26 mouse cellular contexts compared by ENCODE assay signal in genomic region chr3:134115007-134115406, GRCm38 (mm10).
DNase-seq lines count a peak whose midpoint lies in the region; ATAC-seq and TF ChIP-seq lines count a peak whose summit lies in the region.
"Had no signal": no experiment of that assay in that cellular context is flagged by ENCODE, and none has a peak within 500 bp of the region (broad histone marks: within the 10 kb centered on the region; RNA-seq: fewer than 3 reads in every experiment).

No protein-coding gene starts in this region.

- no peaks in the 10 kb centered on the region for H3K9me3 ChIP-seq in forebrain, embryonic 14.5 days (replicated peaks; ENCODE audit: control insufficient read depth, low read length)
- H3K9me3 ChIP-seq in forebrain, postnatal 0 days (ENCODE audit: low read length): no peaks in the 10 kb centered on the region
- H3K9me3 ChIP-seq in kidney, embryonic 16.5 days (ENCODE audit: low read length): no peaks in the 10 kb centered on the region
- no peaks in the 10 kb centered on the region for H3K9me3 ChIP-seq in neural tube, embryonic 11.5 days (ENCODE audit: control insufficient read depth, low read length)
- no peaks in the 10 kb centered on the region for H3K9me3 ChIP-seq in neural tube, embryonic 15.5 days (replicated peaks)
- H3K9me3 ChIP-seq: embryonic facial prominence, embryonic 12.5 days; embryonic facial prominence, embryonic 15.5 days; heart, embryonic 12.5 days; heart, embryonic 15.5 days; hindbrain, embryonic 10.5 days had no signal

- no peak for TF ChIP-seq CTCF in forebrain, postnatal 0 days (IDR thresholded peaks at IDR 0.05; ENCODE audit: low read depth)

- H3K9ac ChIP-seq in forebrain, embryonic 14.5 days (ENCODE audit: low read length): no peak overlapping the region
- H3K9ac ChIP-seq in forebrain, postnatal 0 days: no peak overlapping the region
- no peak overlapping the region for H3K9ac ChIP-seq in kidney, embryonic 16.5 days (replicated peaks; ENCODE audit: low read length)
- H3K9ac ChIP-seq in neural tube, embryonic 11.5 days (ENCODE audit: low read length): no peak overlapping the region
- H3K9ac ChIP-seq in neural tube, embryonic 15.5 days (replicated peaks): no peak overlapping the region
- H3K9ac ChIP-seq: embryonic facial prominence, embryonic 12.5 days; embryonic facial prominence, embryonic 15.5 days; heart, embryonic 12.5 days; heart, embryonic 15.5 days had no signal

- WGBS in forebrain, embryonic 14.5 days: 94% methylated on average over 4 of the region's 4 CpGs
- 95% methylated on average over 4 of the region's 4 CpGs for WGBS in forebrain, postnatal 0 days
- WGBS in kidney, embryonic 16.5 days: 92% methylated on average over 4 of the region's 4 CpGs
- 94% methylated on average over 4 of the region's 4 CpGs for WGBS in neural tube, embryonic 11.5 days
- WGBS in neural tube, embryonic 15.5 days: 80% methylated on average over 4 of the region's 4 CpGs

- no peak for DNase-seq in forebrain, embryonic 14.5 days (ENCODE audit: low spot score)
- no peak for DNase-seq in forebrain, postnatal 0 days
- no peak for DNase-seq in kidney, adult 18-20 months
- no peak for DNase-seq in neural tube, embryonic 11.5 days (ENCODE audit: low spot score)
- DNase-seq: adrenal gland, adult 2 months; adrenal gland, postnatal 14 days; cerebellum, adult 11 months; cerebellum, adult 2 months; cerebellum, adult 9-11 months; cerebellum, postnatal 25 days; gastrocnemius, postnatal 25 days; heart, adult 18-20 months; heart, postnatal 10 days; heart, postnatal 36 days had no signal

- no peaks in the 10 kb centered on the region for H3K36me3 ChIP-seq in forebrain, embryonic 14.5 days (ENCODE audit: control insufficient read depth, insufficient read depth, low read length)
- H3K36me3 ChIP-seq in forebrain, postnatal 0 days (ENCODE audit: insufficient read depth): no peaks in the 10 kb centered on the region
- no peaks in the 10 kb centered on the region for H3K36me3 ChIP-seq in kidney, embryonic 16.5 days (ENCODE audit: insufficient read depth, low read length)
- no peaks in the 10 kb centered on the region for H3K36me3 ChIP-seq in neural tube, embryonic 11.5 days (ENCODE audit: control insufficient read depth, insufficient read depth, low read length)
- no peaks in the 10 kb centered on the region for H3K36me3 ChIP-seq in neural tube, embryonic 15.5 days
- H3K36me3 ChIP-seq: embryonic facial prominence, embryonic 12.5 days; embryonic facial prominence, embryonic 15.5 days; heart, embryonic 12.5 days; heart, embryonic 15.5 days; hindbrain, embryonic 10.5 days had no signal

- H3K4me3 ChIP-seq in forebrain, embryonic 14.5 days (ENCODE audit: low read depth, low read length): no peak overlapping the region
- H3K4me3 ChIP-seq in forebrain, postnatal 0 days (ENCODE audit: low read depth, low read length): no peak overlapping the region
- H3K4me3 ChIP-seq in kidney, embryonic 16.5 days (ENCODE audit: low read length): no peak overlapping the region
- H3K4me3 ChIP-seq in neural tube, embryonic 11.5 days (ENCODE audit: low read depth, low read length): no peak overlapping the region
- H3K4me3 ChIP-seq in neural tube, embryonic 15.5 days (replicated peaks): no peak overlapping the region
- H3K4me3 ChIP-seq: embryonic facial prominence, embryonic 12.5 days; embryonic facial prominence, embryonic 15.5 days; heart, embryonic 12.5 days; heart, embryonic 15.5 days; hindbrain, embryonic 10.5 days had no signal

- H3K4me1 ChIP-seq in forebrain, embryonic 14.5 days (ENCODE audit: control insufficient read depth, insufficient read depth, low read length): no peaks in the 10 kb centered on the region; the same call in 1 of the 2 replicates
- no peaks in the 10 kb centered on the region for H3K4me1 ChIP-seq in forebrain, postnatal 0 days (ENCODE audit: insufficient read depth)
- H3K4me1 ChIP-seq in kidney, embryonic 16.5 days (ENCODE audit: insufficient read depth, low read length): no peaks in the 10 kb centered on the region
- peaks cover 3% of the 10 kb centered on the region for H3K4me1 ChIP-seq in neural tube, embryonic 11.5 days (ENCODE audit: control insufficient read depth, insufficient read depth, low read length)
- H3K4me1 ChIP-seq in neural tube, embryonic 15.5 days: no peaks in the 10 kb centered on the region; the same call in 1 of the 2 replicates
- H3K4me1 ChIP-seq: embryonic facial prominence, embryonic 12.5 days; embryonic facial prominence, embryonic 15.5 days; heart, embryonic 12.5 days; heart, embryonic 15.5 days had no signal

- H3K4me2 ChIP-seq in forebrain, embryonic 14.5 days (ENCODE audit: low read length): no peak overlapping the region
- no peak overlapping the region for H3K4me2 ChIP-seq in forebrain, postnatal 0 days (ENCODE audit: low read depth)
- no peak overlapping the region for H3K4me2 ChIP-seq in kidney, embryonic 16.5 days (replicated peaks; ENCODE audit: low read depth, low read length)
- no peak overlapping the region for H3K4me2 ChIP-seq in neural tube, embryonic 11.5 days (ENCODE audit: low read depth)
- H3K4me2 ChIP-seq in neural tube, embryonic 15.5 days: no peak overlapping the region
- H3K4me2 ChIP-seq: embryonic facial prominence, embryonic 12.5 days; embryonic facial prominence, embryonic 15.5 days; heart, embryonic 12.5 days; heart, embryonic 15.5 days had no signal

- 0 out of 2 replicates have a peak, but pooled peaks have one; percentile 10 for ATAC-seq in forebrain, embryonic 14.5 days
- ATAC-seq in forebrain, postnatal 0 days: no peak
- peak; percentile 39; the same call in 1 of the 2 replicates for ATAC-seq in kidney, embryonic 16.5 days (ENCODE audit: low FRiP score, low TSS enrichment)
- peak; percentile 51; the same call in 1 of the 2 replicates for ATAC-seq in neural tube, embryonic 11.5 days (ENCODE audit: insufficient read depth, low FRiP score, low TSS enrichment)
- no peak for ATAC-seq in neural tube, embryonic 15.5 days (ENCODE audit: low FRiP score)
- ATAC-seq in erythroid progenitor cell, adult 5-6 weeks (replicated peaks; ENCODE audit: low FRiP score, poor library complexity, severe bottlenecking): no peak
- ATAC-seq: CD4-positive, CD25-positive, alpha-beta regulatory T cell, adult 4 months; hindbrain, embryonic 16.5 days; inflammation-experienced regulatory T-cells, adult 6 months; intestine, embryonic 16.5 days had no signal

- no peaks in the 10 kb centered on the region for H3K27me3 ChIP-seq in forebrain, embryonic 14.5 days (replicated peaks; ENCODE audit: control insufficient read depth, insufficient read depth, low read length)
- no peaks in the 10 kb centered on the region for H3K27me3 ChIP-seq in forebrain, postnatal 0 days (ENCODE audit: insufficient read depth, low read length)
- H3K27me3 ChIP-seq in kidney, embryonic 16.5 days (ENCODE audit: insufficient read depth, low read length): no peaks in the 10 kb centered on the region
- no peaks in the 10 kb centered on the region for H3K27me3 ChIP-seq in neural tube, embryonic 11.5 days (ENCODE audit: control insufficient read depth, insufficient read depth, low read length)
- no peaks in the 10 kb centered on the region for H3K27me3 ChIP-seq in neural tube, embryonic 15.5 days (replicated peaks)
- H3K27me3 ChIP-seq: embryonic facial prominence, embryonic 12.5 days; embryonic facial prominence, embryonic 15.5 days; heart, embryonic 12.5 days; heart, embryonic 15.5 days had no signal

- H3K27ac ChIP-seq in forebrain, embryonic 14.5 days (ENCODE audit: low read depth, low read length): no peak overlapping the region
- H3K27ac ChIP-seq in forebrain, postnatal 0 days (ENCODE audit: low read depth, low read length): no peak overlapping the region
- no peak overlapping the region for H3K27ac ChIP-seq in kidney, embryonic 16.5 days (ENCODE audit: low read length)
- no peak overlapping the region for H3K27ac ChIP-seq in neural tube, embryonic 11.5 days (ENCODE audit: low read depth, low read length)
- no peak overlapping the region for H3K27ac ChIP-seq in neural tube, embryonic 15.5 days (replicated peaks)
- H3K27ac ChIP-seq: embryonic facial prominence, embryonic 12.5 days; embryonic facial prominence, embryonic 15.5 days; heart, embryonic 15.5 days had no signal

Comparison
In these comparisons a context has a peak if more than half of its experiments do, and no peak if none do; other contexts are left out.
1. ATAC-seq: peak in forebrain, embryonic 14.5 days (single experiment), kidney, embryonic 16.5 days (single experiment) and neural tube, embryonic 11.5 days (single experiment); none in forebrain, postnatal 0 days (single experiment), neural tube, embryonic 15.5 days (single experiment) and erythroid progenitor cell, adult 5-6 weeks (single experiment).